Mouse (Mus musculus) thymus, adult 2 months (tissue): Measurements from ENCODE around the gene Cd63. TPM values are rescaled to one million over a fixed set of nuclear protein-coding genes. Genes with fewer than 3 reads are reported as not detected.

ENCODE experiments used
- DNase-seq: peaks from one replicate; pipeline ENCODE4 v3.0.0; 2021
- H3K27ac ChIP-seq: fragments of 200-500 bp; 2 replicates; pipeline ENCODE4 v1.5.1; 2012; ENCODE audit warnings: low read length, control low read depth; ENCODE audit not compliant: control insufficient read depth, insufficient read depth
- H3K27me3 ChIP-seq: fragments of 200-500 bp; 2 replicates; pipeline ENCODE4 v1.6.1; 2012; ENCODE audit warnings: mild to moderate bottlenecking, low read length, moderate library complexity, mixed read lengths; ENCODE audit not compliant: control insufficient read depth, insufficient read depth
- H3K36me3 ChIP-seq: fragments of 200-500 bp; 2 replicates; pipeline ENCODE4 v1.6.1; 2012; ENCODE audit warnings: mild to moderate bottlenecking, low read length, moderate library complexity; ENCODE audit not compliant: control insufficient read depth, insufficient read depth
- H3K4me1 ChIP-seq: fragments of 200-500 bp; replicated peaks from 2 replicates; pipeline ENCODE4 v1.6.1; 2012; ENCODE audit warnings: low read length; ENCODE audit not compliant: control insufficient read depth, insufficient read depth
- H3K4me3 ChIP-seq: fragments of 200-500 bp; 2 replicates; pipeline ENCODE4 v1.5.1; 2012; ENCODE audit warnings: mild to moderate bottlenecking, low read length, control low read depth, moderate library complexity; ENCODE audit not compliant: control insufficient read depth, insufficient read depth
- CTCF ChIP-seq: fragments of 200-500 bp; IDR thresholded peaks from 2 replicates; pipeline ENCODE4 v1.5.1; 2012; ENCODE audit warnings: mild to moderate bottlenecking, control low read depth, low read length, moderate library complexity, borderline replicate concordance; ENCODE audit not compliant: control insufficient read depth, poor library complexity, insufficient read depth; ENCODE audit errors: extremely low read depth
- POLR2A ChIP-seq: fragments of 200-500 bp; IDR thresholded peaks from 2 replicates; pipeline ENCODE4 v1.6.1; 2012; ENCODE audit warnings: mild to moderate bottlenecking, low read length, control low read depth, moderate library complexity; ENCODE audit not compliant: control insufficient read depth, poor library complexity, insufficient read depth; ENCODE audit errors: extremely low read depth
- WGBS: fragments of 180-500 bp; shearing (Covaris S2); methylation state at CpG from one replicate; pipeline ENCODE4 v1.1.7; 2018; 5-methylcytosine and 5-hydroxymethylcytosine counted together
- polyA plus RNA-seq: library from polyadenylated mRNA; depleted of rRNA; stranded (reverse); fragments of >200 nt; gene quantifications from 2 replicates; pipeline ENCODE4 v1.2.3, GENCODE M21; 2012

Cd63 gene
- polyA plus RNA-seq, 1 experiment = 62.1 TPM

DNA sequence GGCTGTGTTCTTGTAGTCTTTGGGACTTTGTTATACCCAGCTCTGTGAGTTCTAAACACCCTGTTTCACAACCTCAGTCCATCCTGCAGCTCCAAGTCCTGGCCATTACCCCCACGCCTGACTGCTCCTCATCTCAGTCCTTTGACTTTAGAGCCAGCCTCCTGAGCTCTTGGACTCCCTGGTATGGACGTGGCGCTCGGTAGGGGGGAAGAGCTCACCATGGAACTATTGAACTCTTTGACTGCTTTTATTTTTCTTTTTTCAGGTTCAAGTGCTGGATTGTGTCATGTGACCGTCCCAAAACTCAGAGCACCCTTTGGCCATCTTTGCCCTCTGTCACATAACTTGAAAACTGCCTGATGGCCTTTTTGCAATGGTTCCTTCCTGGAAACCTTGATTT is 18.7 kb upstream of the Cd63 start:
- 98% methylated on average over 5 of the region's 5 CpGs for WGBS
- peaks cover 16% of the 10 kb centered on the region for H3K36me3 ChIP-seq
- H3K4me1 ChIP-seq = no peaks in the 10 kb centered on the region
- no peak for DNase-seq
- H3K4me3 ChIP-seq = no peak overlapping the region
- H3K27me3 ChIP-seq = no peaks in the 10 kb centered on the region
- TF ChIP-seq CTCF (no peak), POLR2A (no peak)
- H3K27ac ChIP-seq = no peak overlapping the region

DNA sequence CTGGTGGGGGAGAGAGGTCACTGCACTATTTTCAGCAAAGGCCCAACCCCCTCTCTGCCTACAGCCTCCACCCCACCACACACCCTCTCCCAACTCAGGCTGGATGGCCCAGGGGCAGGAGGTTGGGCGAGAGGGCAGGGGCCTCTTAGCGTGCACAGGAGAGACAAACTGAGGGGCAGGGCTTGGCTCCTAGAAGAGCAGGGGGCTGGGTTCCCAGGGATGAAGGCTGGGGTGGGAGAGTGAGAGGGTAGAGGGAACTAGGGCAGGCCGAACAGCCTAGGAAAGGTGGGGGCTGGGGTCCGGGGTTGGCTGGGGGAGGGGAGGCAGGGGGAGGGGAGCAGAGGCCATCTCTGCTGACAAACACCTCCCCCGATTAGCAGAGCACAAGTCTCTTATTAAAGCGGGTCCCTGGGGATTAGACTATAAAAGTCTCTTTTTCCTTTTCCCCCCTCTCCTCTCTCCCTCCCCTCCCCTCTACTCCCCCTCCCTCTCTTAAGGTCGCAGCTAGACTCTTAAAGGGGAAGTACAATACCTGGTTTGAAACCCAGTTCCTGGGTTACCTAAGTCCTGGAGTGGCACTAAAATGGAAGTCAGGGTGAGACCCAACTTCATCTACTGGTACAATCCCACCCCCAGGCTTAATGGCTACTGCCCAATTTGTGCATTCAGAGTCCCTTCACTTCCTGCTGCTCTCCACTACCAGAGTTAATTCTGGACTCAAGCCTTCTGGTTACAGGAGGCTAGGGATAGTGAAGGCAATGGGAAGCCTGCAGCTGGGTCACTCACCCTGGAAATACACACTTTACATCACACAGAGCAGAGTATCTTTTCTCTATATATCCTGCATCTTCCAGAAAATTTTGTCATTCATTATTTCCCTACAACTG is 11.6 kb upstream of the Cd63 start:
- Histone ChIP-seq H3K27me3 (no peaks in the 10 kb centered on the region), H3K36me3 (no peaks in the 10 kb centered on the region), H3K27ac (no peak overlapping the region), H3K4me1 (peaks cover 19% of the 10 kb centered on the region), H3K4me3 (no peak overlapping the region)
- WGBS = 26% methylated on average over 7 of the region's 7 CpGs
- TF ChIP-seq CTCF = no peak
- TF ChIP-seq POLR2A = no peak
- no peak for DNase-seq

- no peak for DNase-seq
- Histone ChIP-seq H3K36me3 (no peaks in the 10 kb centered on the region), H3K27ac (no peak overlapping the region), H3K4me3 (no peak overlapping the region), H3K4me1 (peaks cover 19% of the 10 kb centered on the region), H3K27me3 (peaks cover 2% of the 10 kb centered on the region; the same call in 1 of the 2 replicates)
- 81% methylated on average over 1 of the region's 2 CpGs for WGBS
- TF ChIP-seq CTCF (no peak), POLR2A (no peak)
These were observed 10.9 kb upstream of the Cd63 start for GRCm38 (mm10) chr10:128889846-128890245.

- no peak overlapping the region for H3K27ac ChIP-seq
- WGBS = 6% methylated on average over 40 of the region's 40 CpGs
- peaks cover 2% of the 10 kb centered on the region; the same call in 1 of the 2 replicates for H3K27me3 ChIP-seq
- H3K4me1 ChIP-seq = peaks cover 19% of the 10 kb centered on the region
- H3K4me3 ChIP-seq = peak overlapping the region; percentile 76
- no peaks in the 10 kb centered on the region for H3K36me3 ChIP-seq
- DNase-seq = peak; percentile 37
- TF ChIP-seq POLR2A (no peak), CTCF (no peak)
These were observed 10.2 kb upstream of the Cd63 start for GRCm38 (mm10) chr10:128890383-128891295.

DNA sequence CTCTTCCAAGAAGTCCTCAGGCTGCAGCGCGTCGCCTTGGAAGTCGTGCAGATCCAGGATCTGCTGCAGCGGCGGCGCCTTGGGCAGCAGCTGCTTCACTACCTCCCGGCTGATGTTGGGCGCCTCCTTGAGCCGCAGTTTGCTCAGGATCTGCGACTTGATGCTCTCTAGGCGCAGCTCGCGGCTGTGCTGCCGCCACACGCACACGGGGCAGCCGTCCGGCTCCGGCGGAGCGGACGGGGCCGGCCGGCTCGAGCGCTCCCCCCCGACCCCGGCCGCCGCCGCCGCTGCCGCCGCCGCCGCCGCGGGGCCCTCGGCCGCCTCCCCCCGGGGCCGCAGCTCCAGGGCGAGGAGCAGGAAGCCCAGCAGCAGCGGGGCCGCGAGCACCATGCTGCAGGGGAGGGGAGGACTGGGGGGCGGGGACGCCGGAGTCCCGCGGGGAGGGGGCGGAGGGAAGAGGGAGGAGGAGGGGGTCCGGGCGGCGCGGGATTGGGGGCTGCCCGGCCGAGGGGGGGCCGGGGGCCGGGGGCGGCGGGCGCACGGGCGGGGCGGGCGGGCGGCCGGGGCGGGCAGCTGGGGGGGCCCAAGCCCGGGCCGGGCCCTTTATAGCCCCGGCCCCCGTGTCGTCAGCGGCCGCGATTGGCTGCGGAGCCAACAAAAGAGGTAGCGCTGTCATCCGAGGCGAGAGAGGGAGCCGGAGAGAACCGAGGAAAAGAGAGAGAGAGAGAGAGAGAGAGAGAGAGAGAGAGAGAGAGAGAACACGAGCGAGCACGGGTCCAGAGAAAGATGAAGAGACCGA is 9.3 kb upstream of the Cd63 start, which contains the start of gene Gdf11:
Gene Gdf11 (minus strand): TSS at position 423 of the 799 bp plus-strand sequence.
- Histone ChIP-seq H3K27me3 (peaks cover 2% of the 10 kb centered on the region; the same call in 1 of the 2 replicates), H3K4me1 (peaks cover 19% of the 10 kb centered on the region), H3K36me3 (no peaks in the 10 kb centered on the region), H3K4me3 (peak within 1 kb of the TSS; percentile 76), H3K27ac (no peak within 1 kb of the TSS)
- no peak; the same call in 1 of the 2 replicates for TF ChIP-seq POLR2A
- TF ChIP-seq CTCF = 0 out of 2 replicates have a peak, but pooled peaks have one; percentile 22
- peak; percentile 71 for DNase-seq
- under 1% methylated on average over 63 of the region's 89 CpGs for WGBS
